ENCODE assay signal across 12 mouse cellular contexts in genomic region chr11:75051239-75051638, GRCm38 (mm10).
DNase-seq lines count a peak whose midpoint lies in the region; ATAC-seq lines count a peak whose summit lies in the region.
"Had no signal": no experiment of that assay in that cellular context is flagged by ENCODE, and none has a peak within 500 bp of the region (broad histone marks: within the 10 kb centered on the region; RNA-seq: fewer than 3 reads in every experiment).

No protein-coding gene starts in this region.

- H3K4me3 ChIP-seq in heart, embryonic 16.5 days (ENCODE audit: low read length): no peak overlapping the region
- no peak overlapping the region for H3K4me3 ChIP-seq in neural tube, embryonic 11.5 days (ENCODE audit: low read depth, low read length)
- H3K4me3 ChIP-seq in limb, embryonic 15.5 days: no peak overlapping the region

- peak overlapping the region; percentile 92 for H3K27ac ChIP-seq in heart, embryonic 16.5 days (ENCODE audit: low read length)
- peak overlapping the region; percentile 37; the same call in 1 of the 2 replicates for H3K27ac ChIP-seq in neural tube, embryonic 11.5 days (ENCODE audit: low read depth, low read length)
- peak overlapping the region; percentile 87 for H3K27ac ChIP-seq in limb, embryonic 15.5 days

- no peaks in the 10 kb centered on the region for H3K9me3 ChIP-seq in heart, embryonic 16.5 days (replicated peaks; ENCODE audit: control insufficient read depth, low read length)
- H3K9me3 ChIP-seq in neural tube, embryonic 11.5 days (ENCODE audit: control insufficient read depth, low read length): no peaks in the 10 kb centered on the region
- no peaks in the 10 kb centered on the region for H3K9me3 ChIP-seq in limb, embryonic 15.5 days

- H3K4me2 ChIP-seq in heart, embryonic 16.5 days (ENCODE audit: low read depth, low read length): no peak overlapping the region
- no peak overlapping the region for H3K4me2 ChIP-seq in neural tube, embryonic 11.5 days (ENCODE audit: low read depth)
- 0 out of 2 replicates have a peak overlapping the region, but pooled peaks have one; percentile 7 for H3K4me2 ChIP-seq in limb, embryonic 15.5 days

- ATAC-seq in heart, embryonic 16.5 days (replicated peaks; ENCODE audit: extremely low read depth, insufficient read depth, low FRiP score): no peak
- ATAC-seq in neural tube, embryonic 11.5 days (ENCODE audit: insufficient read depth, low FRiP score, low TSS enrichment): no peak
- no peak for ATAC-seq in limb, embryonic 15.5 days (ENCODE audit: insufficient number of reproducible peaks, low FRiP score, low TSS enrichment, low read depth)
- no peak for ATAC-seq in megakaryocyte, adult 5-6 weeks (ENCODE audit: poor library complexity, severe bottlenecking)
- ATAC-seq: forebrain, embryonic 14.5 days had no signal

- 62% methylated on average over 1 of the region's 1 CpGs for WGBS in heart, embryonic 16.5 days
- WGBS in neural tube, embryonic 11.5 days: 44% methylated on average over 1 of the region's 1 CpGs
- WGBS in limb, embryonic 15.5 days: 16% methylated on average over 1 of the region's 1 CpGs

- H3K27me3 ChIP-seq in heart, embryonic 16.5 days (ENCODE audit: control insufficient read depth, insufficient read depth, low read length): no peaks in the 10 kb centered on the region
- no peaks in the 10 kb centered on the region for H3K27me3 ChIP-seq in neural tube, embryonic 11.5 days (ENCODE audit: control insufficient read depth, insufficient read depth, low read length)
- H3K27me3 ChIP-seq in limb, embryonic 15.5 days: no peaks in the 10 kb centered on the region

- H3K9ac ChIP-seq in heart, embryonic 16.5 days (ENCODE audit: low read length): no peak overlapping the region
- no peak overlapping the region for H3K9ac ChIP-seq in neural tube, embryonic 11.5 days (ENCODE audit: low read length)
- H3K9ac ChIP-seq in limb, embryonic 15.5 days: no peak overlapping the region

- peaks cover 53% of the 10 kb centered on the region for H3K4me1 ChIP-seq in heart, embryonic 16.5 days (ENCODE audit: control insufficient read depth, insufficient read depth, low read length)
- H3K4me1 ChIP-seq in neural tube, embryonic 11.5 days (ENCODE audit: control insufficient read depth, insufficient read depth, low read length): peaks cover 17% of the 10 kb centered on the region
- peaks cover 83% of the 10 kb centered on the region for H3K4me1 ChIP-seq in limb, embryonic 15.5 days

- DNase-seq in heart, adult 9 months (ENCODE audit: low spot score in 2 of 2): no peak
- no peak for DNase-seq in neural tube, embryonic 11.5 days (ENCODE audit: low spot score)
- no peak for DNase-seq in neural tube, embryonic 10.5 days (ENCODE audit: extremely low spot score, low spot score)
- DNase-seq in frontal cortex, postnatal 10 days (ENCODE audit: low spot score in 2 of 2): no peak
- no peak for DNase-seq in gastrocnemius, postnatal 25 days
- DNase-seq: cerebellum, adult 8-10 months; left cerebral cortex, postnatal 4 days; right cerebral cortex, postnatal 14 days had no signal

- H3K36me3 ChIP-seq in heart, embryonic 16.5 days (ENCODE audit: control insufficient read depth, insufficient read depth): peaks cover 2% of the 10 kb centered on the region; the same call in 1 of the 2 replicates
- 0 out of 2 replicates have a peak, but pooled peaks cover 2% of the 10 kb centered on the region for H3K36me3 ChIP-seq in neural tube, embryonic 11.5 days (ENCODE audit: control insufficient read depth, insufficient read depth, low read length)
- H3K36me3 ChIP-seq in limb, embryonic 15.5 days: no peaks in the 10 kb centered on the region

Comparison
In these comparisons a context has a peak if more than half of its experiments do, and no peak if none do; other contexts are left out.
1. H3K27ac ChIP-seq: peak in every context shown above with its lines; median percentile 92 in heart, embryonic 16.5 days; 87 in limb, embryonic 15.5 days; 37 in neural tube, embryonic 11.5 days.